Mouse (Mus musculus) stomach, postnatal 0 days (tissue): ENCODE data around the gene Zfp3.

Experiments used
- CTCF ChIP-seq: IDR thresholded peaks from 2 replicates; pipeline ENCODE4 v1.5.1; 2016; ENCODE audit warnings: antibody characterized with exemption, low read depth, mild to moderate bottlenecking, moderate library complexity
- EP300 ChIP-seq: optimal IDR thresholded peaks from 2 replicates; pipeline ENCODE3; 2016; ENCODE audit warnings: antibody characterized with exemption

GRCm38 (mm10) chr11:70787052-70787451 lies 23.0 kb downstream of the Zfp3 start:
- no peak for TF ChIP-seq CTCF
- no peak for TF ChIP-seq EP300
